12 mouse cellular contexts compared by ENCODE assay signal in genomic region chr9:63098887-63099286, GRCm38 (mm10). TPM values are rescaled to one million over a fixed set of nuclear protein-coding genes. Genes with fewer than 3 reads are reported as not detected.
"Had no signal": no experiment of that assay in that cellular context is flagged by ENCODE, and none has a peak within 500 bp of the region (broad histone marks: within the 10 kb centered on the region; RNA-seq: fewer than 3 reads in every experiment).

No protein-coding gene starts in this region.

- H3K9ac ChIP-seq: limb, embryonic 13.5 days; liver, embryonic 15.5 days; lung, embryonic 15.5 days; midbrain, embryonic 13.5 days; stomach, embryonic 15.5 days had no signal

- H3K27ac ChIP-seq: layer of hippocampus, adult 2 months; limb, embryonic 13.5 days; liver, embryonic 15.5 days; lung, embryonic 15.5 days; midbrain, embryonic 13.5 days; stomach, embryonic 15.5 days had no signal

- H3K9me3 ChIP-seq: limb, embryonic 13.5 days; liver, embryonic 15.5 days; lung, embryonic 15.5 days; midbrain, embryonic 13.5 days; stomach, embryonic 15.5 days had no signal

- DNase-seq: kidney, postnatal 10 days; kidney, postnatal 4 days; lung, postnatal 36 days; right cerebral cortex, postnatal 14 days had no signal

- ATAC-seq: inflammation-experienced regulatory T-cells, adult 6 months; midbrain, embryonic 13.5 days had no signal

- H3K4me3 ChIP-seq: layer of hippocampus, adult 2 months; limb, embryonic 13.5 days; liver, embryonic 15.5 days; lung, embryonic 15.5 days; midbrain, embryonic 13.5 days; stomach, embryonic 15.5 days had no signal

- H3K36me3 ChIP-seq: limb, embryonic 13.5 days; liver, embryonic 15.5 days; lung, embryonic 15.5 days; midbrain, embryonic 13.5 days; stomach, embryonic 15.5 days had no signal

- H3K4me2 ChIP-seq: limb, embryonic 13.5 days; liver, embryonic 15.5 days; lung, embryonic 15.5 days; midbrain, embryonic 13.5 days; stomach, embryonic 15.5 days had no signal

- H3K4me1 ChIP-seq: liver, embryonic 15.5 days had no signal

- H3K27me3 ChIP-seq: limb, embryonic 13.5 days; liver, embryonic 15.5 days; lung, embryonic 15.5 days; midbrain, embryonic 13.5 days; stomach, embryonic 15.5 days had no signal

RNA-seq across cellular contexts. Expression of gene Skor1, which starts 49.9 kb away (rescaled TPM):
- polyA plus RNA-seq: inflammation-experienced regulatory T-cells, adult 6 months; kidney, embryonic 14.5 days; liver, embryonic 15.5 days; lung, embryonic 15.5 days; stomach, embryonic 15.5 days had no signal
